Mouse (Mus musculus) hindbrain, embryonic 15.5 days (tissue): ENCODE data around the gene Slc25a12. TPM values are rescaled to one million over a fixed set of nuclear protein-coding genes. Genes with fewer than 3 reads are reported as not detected.

ENCODE experiments used
- ATAC-seq: fragments of 200-750 bp; cut with Nextera tagmentation; 2 replicates; pipeline ENCODE4 v1.8.0; 2017; ENCODE audit warnings: low read depth, moderate number of reproducible peaks, moderate TSS enrichment; ENCODE audit not compliant: low FRiP score
- H3K27ac ChIP-seq: fragments of 300-500 bp; sonication (generic); replicated peaks from 2 replicates; pipeline ENCODE4 v1.5.1; 2015; ENCODE audit warnings: mild to moderate bottlenecking, inconsistent platforms
- H3K27me3 ChIP-seq: fragments of 300-500 bp; sonication (generic); 2 replicates; pipeline ENCODE4 v1.6.1; 2015; ENCODE audit warnings: control low read depth, inconsistent platforms
- H3K36me3 ChIP-seq: fragments of 300-500 bp; sonication (generic); 2 replicates; pipeline ENCODE4 v1.6.1; 2015; ENCODE audit warnings: control low read depth, inconsistent platforms
- H3K4me1 ChIP-seq: fragments of 300-500 bp; sonication (generic); replicated peaks from 2 replicates; pipeline ENCODE4 v1.6.1; 2015; ENCODE audit warnings: control low read depth, inconsistent platforms
- H3K4me2 ChIP-seq: fragments of 300-500 bp; sonication (generic); 2 replicates; pipeline ENCODE4 v1.6.1; 2015; ENCODE audit warnings: moderate library complexity, mild to moderate bottlenecking, inconsistent platforms
- H3K4me3 ChIP-seq: fragments of 300-500 bp; sonication (generic); 2 replicates; pipeline ENCODE4 v1.5.1; 2015; ENCODE audit warnings: mild to moderate bottlenecking, inconsistent platforms
- H3K9ac ChIP-seq: fragments of 300-500 bp; sonication (generic); 2 replicates; pipeline ENCODE4 v1.6.1; 2015; ENCODE audit warnings: inconsistent platforms
- H3K9me3 ChIP-seq: fragments of 300-500 bp; sonication (generic); 2 replicates; pipeline ENCODE4 v1.6.1; 2016; ENCODE audit warnings: control low read depth, inconsistent platforms
- WGBS: fragments of 180-500 bp; shearing (Covaris S2); methylation state at CpG from one replicate; pipeline ENCODE4 v1.1.7; 2015; 5-methylcytosine and 5-hydroxymethylcytosine counted together
- polyA plus RNA-seq: library from polyadenylated mRNA; unstranded; fragments of >200 nt; fragmentation: Nextera tagmentation; extraction: Ambion mirVana; gene quantifications from 2 replicates; pipeline ENCODE4 v1.2.1, GENCODE M21; 2015

The Slc25a12 gene
- polyA plus RNA-seq, 1 experiment from 2014 or later, result 112 TPM

GRCm38 (mm10) chr2:71241505-71241904 is 126.0 kb downstream of the Slc25a12 start:
- no peak overlapping the region for H3K27ac ChIP-seq
- H3K4me3 ChIP-seq, result no peak overlapping the region
- 91% methylated on average over 2 of the region's 2 CpGs for WGBS
- no peak overlapping the region for H3K4me2 ChIP-seq
- peaks cover 26% of the 10 kb centered on the region for H3K36me3 ChIP-seq
- H3K9ac ChIP-seq, result no peak overlapping the region
- H3K4me1 ChIP-seq, result peaks cover 26% of the 10 kb centered on the region
- no peak for ATAC-seq
- no peaks in the 10 kb centered on the region for H3K9me3 ChIP-seq
- no peaks in the 10 kb centered on the region for H3K27me3 ChIP-seq

GRCm38 (mm10) chr2:71236009-71236408 is 131.5 kb downstream of the Slc25a12 start:
- no peak overlapping the region for H3K4me2 ChIP-seq
- no peak for ATAC-seq
- no peaks in the 10 kb centered on the region for H3K4me1 ChIP-seq
- H3K9ac ChIP-seq, result no peak overlapping the region
- H3K4me3 ChIP-seq, result no peak overlapping the region
- H3K27me3 ChIP-seq, result no peaks in the 10 kb centered on the region
- peaks cover 24% of the 10 kb centered on the region for H3K36me3 ChIP-seq
- WGBS, result 97% methylated on average over 6 of the region's 6 CpGs
- no peak overlapping the region for H3K27ac ChIP-seq
- H3K9me3 ChIP-seq, result no peaks in the 10 kb centered on the region

GRCm38 (mm10) chr2:71235420-71235819 is 132.1 kb downstream of the Slc25a12 start:
- ATAC-seq, result no peak
- H3K4me2 ChIP-seq, result no peak overlapping the region
- H3K36me3 ChIP-seq, result peaks cover 20% of the 10 kb centered on the region
- no peak overlapping the region for H3K9ac ChIP-seq
- WGBS, result 91% methylated on average over 4 of the region's 4 CpGs
- H3K4me3 ChIP-seq, result no peak overlapping the region
- H3K9me3 ChIP-seq, result no peaks in the 10 kb centered on the region
- no peaks in the 10 kb centered on the region for H3K27me3 ChIP-seq
- no peak overlapping the region for H3K27ac ChIP-seq
- no peaks in the 10 kb centered on the region for H3K4me1 ChIP-seq

DNA sequence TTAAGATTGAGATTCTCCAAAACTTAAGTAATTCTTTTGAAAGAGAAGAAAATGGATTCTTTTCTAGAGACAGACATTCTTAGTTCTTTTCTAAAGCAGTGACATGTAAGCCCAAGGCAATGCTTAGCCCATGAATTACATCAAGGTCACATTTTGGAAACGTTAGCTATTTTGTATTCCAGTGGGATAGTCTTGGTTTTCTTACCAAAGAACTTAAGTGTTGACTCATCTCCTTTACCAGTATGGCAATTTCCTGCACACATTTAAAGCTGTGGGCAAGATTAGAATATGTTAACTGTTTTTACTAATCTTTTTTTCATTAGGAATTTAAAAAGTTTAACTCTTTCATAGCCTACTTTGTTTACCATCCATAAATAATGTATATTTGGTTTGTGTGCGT is 134.6 kb downstream of the Slc25a12 start:
- WGBS, result 72% methylated on average over 2 of the region's 2 CpGs
- no peak for ATAC-seq
- no peak overlapping the region for H3K4me3 ChIP-seq
- no peak overlapping the region for H3K9ac ChIP-seq
- H3K9me3 ChIP-seq, result no peaks in the 10 kb centered on the region
- peaks cover 21% of the 10 kb centered on the region for H3K36me3 ChIP-seq
- H3K4me1 ChIP-seq, result 0 out of 2 replicates have a peak, but pooled peaks cover 5% of the 10 kb centered on the region
- H3K27ac ChIP-seq, result no peak overlapping the region
- H3K27me3 ChIP-seq, result no peaks in the 10 kb centered on the region
- no peak overlapping the region for H3K4me2 ChIP-seq

GRCm38 (mm10) chr2:71231951-71232350 is 135.6 kb downstream of the Slc25a12 start:
- Histone ChIP-seq H3K4me1 (0 out of 2 replicates have a peak, but pooled peaks cover 8% of the 10 kb centered on the region), H3K4me2 (no peak overlapping the region), H3K27ac (no peak overlapping the region), H3K36me3 (peaks cover 15% of the 10 kb centered on the region), H3K4me3 (no peak overlapping the region), H3K27me3 (no peaks in the 10 kb centered on the region), H3K9me3 (no peaks in the 10 kb centered on the region), H3K9ac (no peak overlapping the region)
- 93% methylated on average over 5 of the region's 5 CpGs for WGBS
- ATAC-seq, result no peak

- H3K36me3 ChIP-seq, result peaks cover 13% of the 10 kb centered on the region; the same call in 1 of the 2 replicates
- no peak overlapping the region for H3K9ac ChIP-seq
- no peaks in the 10 kb centered on the region for H3K9me3 ChIP-seq
- ATAC-seq, result no peak
- H3K4me3 ChIP-seq, result no peak overlapping the region
- no peak overlapping the region for H3K4me2 ChIP-seq
- no peaks in the 10 kb centered on the region for H3K27me3 ChIP-seq
- H3K27ac ChIP-seq, result no peak overlapping the region
- 91% methylated on average over 1 of the region's 1 CpGs for WGBS
- 0 out of 2 replicates have a peak, but pooled peaks cover 10% of the 10 kb centered on the region for H3K4me1 ChIP-seq
Observed at GRCm38 (mm10) chr2:71229603-71230002, 137.9 kb downstream of the Slc25a12 start.

GRCm38 (mm10) chr2:71227398-71227797 is 140.2 kb downstream of the Slc25a12 start:
- Histone ChIP-seq H3K27ac (no peak overlapping the region), H3K4me2 (no peak overlapping the region), H3K36me3 (peaks cover 32% of the 10 kb centered on the region), H3K4me1 (0 out of 2 replicates have a peak, but pooled peaks cover 10% of the 10 kb centered on the region), H3K4me3 (no peak overlapping the region), H3K9ac (no peak overlapping the region), H3K27me3 (no peaks in the 10 kb centered on the region), H3K9me3 (no peaks in the 10 kb centered on the region)
- WGBS, result 32% methylated on average over 1 of the region's 1 CpGs
- ATAC-seq, result no peak

Other genes starting within 250 kb of the Slc25a12 start
- 5.8 and 5.9 TPM in 2 replicates for gene Cybrd1, start 249.8 kb downstream of the Slc25a12 start, polyA plus RNA-seq
- 159 and 166 TPM in 2 replicates for gene Dync1i2, start 156.0 kb downstream of the Slc25a12 start, polyA plus RNA-seq
- 52.9 and 55.4 TPM in 2 replicates for gene Hat1, start 21.2 kb upstream of the Slc25a12 start, polyA plus RNA-seq
- 29.0 and 31.3 TPM in 2 replicates for gene Metap1d, start 85.5 kb upstream of the Slc25a12 start, polyA plus RNA-seq
- 0.38 and 6.9 TPM in 2 replicates for gene Dlx1, start 160.4 kb upstream of the Slc25a12 start, polyA plus RNA-seq
- gene Dlx2, start 179.0 kb upstream of the Slc25a12 start, polyA plus RNA-seq, result 0.26 and 2.2 TPM in 2 replicates